Mouse (Mus musculus) heart, adult 9 months (tissue): ENCODE data around the gene Tdo2.

ENCODE experiments used
- DNase-seq, 2 experiments: peaks; one replicate each; pipeline ENCODE4 v3.0.0; 2022; ENCODE audit warnings: low spot score in 2 of 2

The Tdo2 gene

DNA sequence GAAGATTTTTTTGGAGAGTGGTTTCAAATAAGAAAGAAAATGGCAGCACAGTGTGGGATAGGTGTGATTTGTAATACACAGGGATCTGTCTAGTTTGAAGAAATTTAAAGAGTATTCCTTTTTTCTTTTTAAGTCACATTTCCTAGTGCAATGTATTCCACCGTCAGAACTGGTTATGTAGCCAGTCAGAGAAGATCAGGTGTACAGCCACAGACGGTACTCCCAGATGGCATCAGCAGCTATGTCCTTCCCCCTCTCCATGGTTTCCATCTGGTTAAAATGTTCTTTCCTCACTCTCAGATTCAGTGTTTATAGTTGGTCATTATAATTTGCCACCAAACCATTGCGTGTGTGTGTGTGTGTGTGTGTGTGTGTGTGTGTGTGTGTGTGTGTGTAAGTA, 32.9 kb downstream of the Tdo2 start:
- no peak for DNase-seq

DNA sequence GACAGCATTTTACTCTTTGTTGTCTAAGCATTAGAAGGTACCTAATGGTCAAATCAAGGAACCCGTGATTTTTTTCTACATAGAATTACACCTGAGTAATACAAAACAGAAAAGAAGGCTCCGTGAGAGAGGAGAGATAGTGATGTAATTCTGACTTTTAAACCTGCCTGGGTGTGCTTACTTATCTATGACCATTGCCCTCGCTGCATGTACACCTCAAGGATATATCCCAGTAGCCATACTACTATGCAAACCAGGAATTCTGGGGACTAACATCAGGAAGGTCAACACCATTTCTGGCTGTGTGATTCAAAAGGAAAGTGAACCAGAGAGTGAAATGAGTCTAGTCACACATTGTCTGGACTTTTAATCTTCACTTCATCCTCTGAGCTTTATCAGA, 33.7 kb downstream of the Tdo2 start:
- DNase-seq = no peak

DNA sequence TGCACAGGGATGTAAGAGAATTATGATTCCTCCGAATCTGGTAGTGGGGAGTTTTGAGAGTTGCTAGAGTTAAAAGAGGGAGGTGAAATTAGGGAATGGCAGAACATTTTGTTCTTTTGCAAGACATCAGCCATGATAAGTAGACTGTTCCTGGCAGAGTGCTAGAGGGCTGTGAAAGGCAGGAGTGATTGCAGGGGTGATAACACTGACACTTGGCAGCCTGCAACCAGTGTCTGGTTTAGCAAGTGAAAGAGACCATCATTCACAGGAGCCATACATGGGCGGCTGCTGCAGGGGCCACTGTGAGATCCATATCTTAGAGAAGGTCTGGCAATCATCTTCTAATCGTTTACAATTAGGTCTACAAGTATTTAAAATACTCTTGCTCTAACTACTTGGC, 37.1 kb downstream of the Tdo2 start:
- DNase-seq = peak in 1 of 2 experiments; percentile 10

DNA sequence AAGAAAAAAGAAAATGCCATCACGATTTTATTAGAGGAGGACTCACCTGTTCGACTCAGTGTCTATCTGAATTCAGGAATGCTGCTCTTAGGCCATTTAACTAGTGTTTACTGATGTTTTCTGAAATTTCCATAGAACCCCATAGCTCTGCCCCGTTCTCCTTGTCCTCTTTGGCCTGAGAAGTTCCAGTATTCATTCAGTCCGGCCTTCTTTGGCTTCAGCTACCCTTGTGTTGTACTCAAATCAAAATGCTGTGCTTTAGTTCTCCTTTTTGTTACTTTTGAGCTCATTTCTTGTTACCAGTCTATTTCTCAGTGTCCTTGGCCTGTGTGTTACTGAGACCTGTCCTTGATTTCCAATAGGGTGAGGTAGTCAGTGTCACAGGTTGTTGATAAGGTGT, 42.7 kb downstream of the Tdo2 start:
- no peak for DNase-seq

DNA sequence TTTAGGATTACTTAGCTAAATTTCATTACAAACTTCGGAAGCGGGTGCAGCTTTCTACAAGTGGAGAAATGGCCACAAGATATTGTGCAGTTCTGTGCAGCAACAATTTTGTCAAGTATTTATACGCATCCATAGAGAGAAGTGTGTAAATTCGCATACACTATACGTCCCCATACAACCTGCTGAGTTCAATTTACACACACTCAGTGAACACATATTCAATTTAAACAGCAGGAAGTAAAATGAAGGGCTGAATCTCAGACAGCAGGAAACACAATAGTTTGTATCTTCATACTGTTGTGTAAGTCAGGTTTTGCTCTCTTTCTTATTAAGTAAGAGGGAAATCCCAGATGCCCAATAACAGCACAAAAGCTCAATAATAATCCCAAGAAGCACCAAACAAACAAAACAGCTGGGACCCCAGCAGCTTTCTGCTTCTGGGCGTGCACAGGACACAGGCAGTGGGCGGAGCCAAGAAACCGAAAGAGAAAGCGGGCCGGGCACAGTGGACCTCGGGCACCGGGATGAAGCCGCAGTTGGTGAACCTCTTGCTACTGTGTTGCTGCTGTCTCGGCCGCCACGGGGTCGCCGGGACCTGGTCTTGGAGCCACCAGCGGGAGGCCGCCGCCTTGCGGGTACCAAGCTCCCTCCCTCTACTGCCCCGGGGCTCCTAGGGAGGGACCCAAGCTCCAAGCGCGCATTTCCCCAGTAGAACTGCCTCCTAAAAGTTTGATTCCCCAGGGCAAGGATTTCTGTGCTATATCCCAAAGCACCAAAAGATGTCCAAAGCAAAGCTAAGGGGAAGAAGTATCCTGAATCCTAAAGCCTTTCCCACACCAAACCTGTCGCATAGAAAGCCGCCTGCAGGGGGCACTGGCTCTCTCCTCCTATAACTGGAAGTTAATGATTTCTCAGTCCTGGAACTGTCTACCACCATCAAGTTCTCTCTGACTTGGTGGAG, 43.6 kb downstream of the Tdo2 start, which contains the start of gene Ctso:
TSS of gene Ctso (plus strand) at position 461 of the 961 bp plus-strand sequence.
- peak; percentile 88 to 91 for DNase-seq

DNA sequence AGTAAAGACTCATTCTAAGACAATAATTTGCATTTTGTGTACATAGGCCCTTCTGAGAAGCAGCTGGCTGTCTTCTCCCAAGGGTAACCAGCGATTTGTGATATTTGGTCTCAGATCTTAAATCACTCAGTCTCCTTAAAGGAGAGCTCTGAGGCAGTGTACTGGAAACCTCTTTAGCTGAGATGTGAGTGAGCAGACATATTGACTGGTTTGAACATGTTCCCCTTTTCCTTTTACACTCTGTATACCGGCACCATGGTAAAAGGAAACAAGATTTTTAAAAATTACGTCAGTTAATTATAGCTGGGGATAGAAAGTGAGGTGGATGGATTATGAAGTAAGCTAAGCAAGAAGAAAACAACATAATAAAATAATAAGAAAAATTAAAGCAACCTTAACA, 44.3 kb downstream of the Tdo2 start:
- DNase-seq = no peak

DNA sequence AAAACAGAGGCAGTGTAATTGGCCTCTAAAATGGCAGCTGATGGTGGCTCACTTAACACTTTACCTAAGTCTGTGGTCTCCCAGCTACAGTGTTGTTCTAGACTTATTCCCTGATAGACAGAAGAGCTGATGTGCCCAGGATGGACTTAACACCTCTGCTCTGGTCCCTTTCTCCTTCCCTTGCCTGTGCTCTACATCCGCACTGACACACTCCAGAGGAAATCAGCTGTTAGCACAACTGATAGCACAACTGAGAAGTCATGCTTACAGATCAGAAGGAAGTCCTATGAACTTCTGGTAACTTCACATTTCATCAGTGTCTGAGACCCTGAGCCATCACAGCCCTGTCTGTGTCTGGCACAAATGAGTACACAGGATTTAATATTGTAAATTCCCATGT, 46.9 kb downstream of the Tdo2 start:
- no peak for DNase-seq

DNA sequence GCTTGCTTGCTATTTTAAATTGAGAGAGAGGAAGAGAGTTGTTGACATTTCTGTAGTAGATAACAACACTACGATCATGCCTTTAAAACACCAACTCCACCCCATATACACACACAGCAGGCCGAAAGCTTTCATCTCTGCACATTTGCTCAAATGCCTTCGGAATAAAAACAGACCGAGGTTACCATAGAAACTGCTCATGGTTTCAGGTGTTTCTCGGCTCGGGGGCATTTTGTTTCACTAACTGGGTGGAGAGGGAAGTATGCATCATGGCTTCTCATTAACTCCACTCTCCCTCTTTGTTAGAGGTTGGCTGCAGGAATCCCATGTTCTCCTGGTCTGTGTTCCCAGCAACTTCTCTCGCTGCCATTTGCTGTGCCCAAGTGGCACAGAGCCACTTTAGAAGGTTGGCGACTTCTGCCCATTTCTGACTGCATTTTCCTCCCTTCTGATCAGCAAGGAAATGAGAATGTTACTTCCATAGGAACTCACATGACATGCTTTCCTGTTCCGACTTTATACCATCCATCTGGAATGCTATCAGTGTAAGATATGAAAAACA, 49.2 kb downstream of the Tdo2 start:
- no peak for DNase-seq

DNA sequence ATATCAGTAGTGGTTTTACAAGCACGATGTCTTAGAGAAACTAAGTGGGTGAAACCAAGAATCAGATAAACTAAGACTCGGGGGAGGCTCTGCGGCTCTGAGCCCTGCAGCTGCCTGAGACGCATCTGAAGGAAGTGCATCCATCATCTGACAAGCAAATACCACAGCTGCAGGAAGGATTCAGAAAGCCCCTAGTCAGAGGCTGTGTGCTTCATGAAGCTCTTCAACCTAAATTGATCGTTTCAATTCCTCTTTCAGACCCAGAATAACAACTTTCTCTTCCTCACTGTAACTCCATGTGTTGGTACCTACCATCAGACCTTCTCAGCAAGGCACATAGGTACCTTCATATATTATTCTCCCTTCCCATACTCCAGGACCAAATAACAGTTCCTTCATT, 50.1 kb downstream of the Tdo2 start:
- peak in 1 of 2 experiments; percentile 26 for DNase-seq

DNA sequence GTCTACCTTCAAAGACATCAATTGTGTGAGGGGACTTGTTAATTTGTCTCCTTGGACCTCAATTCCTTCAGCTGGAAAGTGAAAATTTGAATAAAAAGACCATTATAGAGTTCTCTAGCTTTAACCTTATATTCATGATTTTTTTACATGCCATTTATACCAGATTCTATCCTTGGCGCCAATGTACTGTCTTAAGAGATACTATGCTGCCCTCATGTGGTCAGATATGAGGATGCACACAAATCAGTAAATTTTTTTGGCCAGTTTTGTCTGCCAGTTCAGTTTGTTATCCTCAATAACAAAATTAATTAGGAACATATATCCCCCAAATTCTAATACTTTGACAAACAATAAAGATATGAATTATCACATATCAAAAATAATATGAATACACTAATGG, 51.1 kb downstream of the Tdo2 start:
- peak in 1 of 2 experiments; percentile 34 for DNase-seq

DNA sequence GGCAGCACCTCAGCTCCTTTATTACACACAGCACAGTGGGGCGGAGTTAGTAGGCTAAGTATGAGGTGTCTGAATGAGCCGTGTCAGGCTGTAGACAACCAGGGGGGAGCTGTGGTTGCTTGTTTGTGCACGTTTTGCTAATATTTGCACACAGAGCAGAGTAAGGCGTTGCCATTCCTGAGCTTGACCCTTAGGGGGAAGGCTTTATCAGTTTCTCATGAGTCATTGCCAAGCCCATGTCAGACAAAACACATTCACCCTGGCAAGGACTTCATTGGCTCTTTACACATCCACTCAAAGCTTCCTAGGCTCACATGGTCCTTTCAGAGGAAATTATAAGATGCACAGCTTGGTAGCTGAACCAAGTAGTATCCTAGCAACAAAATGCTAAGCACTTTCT, 53.1 kb downstream of the Tdo2 start:
- peak; percentile 10 to 17 for DNase-seq

DNA sequence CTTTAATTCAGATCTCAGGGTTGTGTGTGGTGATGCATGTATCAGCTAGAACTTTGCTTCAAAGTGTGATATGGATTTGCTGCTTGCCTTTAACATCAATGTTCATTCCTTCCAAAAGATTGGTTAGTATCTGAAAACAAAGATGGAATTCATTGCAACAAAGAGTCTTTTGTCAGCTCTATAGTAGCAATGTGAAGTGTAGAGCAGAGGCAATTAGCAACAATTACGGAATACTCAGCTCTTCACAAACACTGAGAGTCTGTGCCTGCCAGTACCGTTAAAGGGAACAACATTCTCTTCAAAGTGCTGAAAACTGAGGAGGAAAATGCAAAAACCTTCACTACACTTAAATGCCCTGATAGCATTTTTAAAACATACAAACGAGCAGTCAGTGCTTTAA, 56.3 kb downstream of the Tdo2 start:
- DNase-seq = no peak

DNA sequence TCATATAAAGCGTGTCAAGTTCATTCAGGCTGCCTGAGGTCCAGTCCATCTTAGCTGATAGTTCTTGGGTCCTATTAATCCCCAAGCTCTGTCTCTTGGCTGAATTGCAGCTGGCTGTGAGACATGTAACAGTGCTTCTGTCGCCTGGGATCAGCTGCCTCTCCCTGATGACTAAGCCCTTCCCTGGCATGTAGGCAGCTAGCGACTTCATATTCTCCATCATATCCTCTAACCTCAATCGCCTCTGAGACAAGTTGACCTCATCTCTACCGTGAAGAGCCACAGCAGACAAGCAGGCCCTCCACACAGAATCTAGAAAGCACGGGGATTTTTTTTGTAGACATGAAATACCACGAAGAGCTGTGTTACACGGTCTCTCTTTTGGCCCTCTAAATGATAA, 57.8 kb downstream of the Tdo2 start:
- DNase-seq = peak; percentile 14 to 17

DNA sequence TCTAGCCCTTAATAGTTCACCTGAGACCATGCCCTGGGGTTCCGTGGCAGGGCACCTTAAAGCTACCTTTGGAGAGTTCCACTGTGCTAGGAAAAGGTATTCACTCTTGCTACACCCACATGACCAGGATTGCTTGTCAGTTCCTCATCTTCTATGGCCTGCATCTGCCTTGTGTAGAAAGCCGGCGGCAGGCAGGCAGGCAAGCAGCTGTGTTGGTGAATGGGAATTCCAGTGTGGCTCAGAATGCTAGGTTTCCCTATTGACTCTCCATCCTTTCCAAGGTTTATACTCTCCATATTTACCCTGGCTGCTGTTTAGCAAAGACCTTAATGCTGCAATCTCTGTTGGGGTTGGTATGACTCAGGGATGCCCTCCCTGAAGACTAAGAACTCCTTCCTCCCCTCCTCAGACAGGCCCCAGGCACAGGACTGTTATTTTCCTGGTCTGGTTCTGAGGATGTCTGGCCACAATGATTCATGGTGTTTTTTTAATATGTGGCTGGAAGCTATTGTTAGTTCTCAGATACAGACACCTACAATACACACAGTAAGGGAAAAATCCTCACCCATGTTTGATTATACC, 58.6 kb downstream of the Tdo2 start:
- no peak for DNase-seq

DNA sequence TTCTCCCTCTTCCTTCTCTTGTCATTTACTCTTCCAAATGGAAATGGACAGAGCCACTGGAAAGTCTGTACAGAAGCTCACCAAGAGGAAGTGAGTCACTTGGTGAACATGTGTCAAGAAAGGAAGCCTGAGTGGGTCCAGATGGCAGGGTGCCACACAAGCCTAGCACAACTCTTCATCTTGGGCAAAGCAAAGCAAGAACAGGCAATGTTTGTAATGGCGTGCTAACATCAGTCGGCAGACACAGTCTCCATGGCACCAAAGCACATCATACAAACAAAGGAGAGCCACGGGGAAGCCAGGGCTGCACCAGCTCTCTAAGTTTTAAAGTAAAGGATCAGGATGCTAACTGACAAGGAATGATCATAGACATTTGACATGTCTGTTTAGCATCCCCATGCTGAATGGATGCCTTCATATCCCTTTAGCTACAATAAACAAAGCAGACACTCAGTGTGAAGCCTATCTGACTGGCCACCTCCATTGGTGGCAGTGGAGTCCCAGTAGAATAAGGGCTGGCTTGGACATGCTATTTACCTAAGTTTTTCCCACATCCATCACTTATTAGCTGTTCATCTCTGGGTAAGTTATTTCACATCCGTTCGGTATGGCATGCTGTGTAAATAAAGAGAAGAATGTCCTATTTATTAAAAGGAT, 59.8 kb downstream of the Tdo2 start:
- peak; percentile 31 to 48 for DNase-seq

DNA sequence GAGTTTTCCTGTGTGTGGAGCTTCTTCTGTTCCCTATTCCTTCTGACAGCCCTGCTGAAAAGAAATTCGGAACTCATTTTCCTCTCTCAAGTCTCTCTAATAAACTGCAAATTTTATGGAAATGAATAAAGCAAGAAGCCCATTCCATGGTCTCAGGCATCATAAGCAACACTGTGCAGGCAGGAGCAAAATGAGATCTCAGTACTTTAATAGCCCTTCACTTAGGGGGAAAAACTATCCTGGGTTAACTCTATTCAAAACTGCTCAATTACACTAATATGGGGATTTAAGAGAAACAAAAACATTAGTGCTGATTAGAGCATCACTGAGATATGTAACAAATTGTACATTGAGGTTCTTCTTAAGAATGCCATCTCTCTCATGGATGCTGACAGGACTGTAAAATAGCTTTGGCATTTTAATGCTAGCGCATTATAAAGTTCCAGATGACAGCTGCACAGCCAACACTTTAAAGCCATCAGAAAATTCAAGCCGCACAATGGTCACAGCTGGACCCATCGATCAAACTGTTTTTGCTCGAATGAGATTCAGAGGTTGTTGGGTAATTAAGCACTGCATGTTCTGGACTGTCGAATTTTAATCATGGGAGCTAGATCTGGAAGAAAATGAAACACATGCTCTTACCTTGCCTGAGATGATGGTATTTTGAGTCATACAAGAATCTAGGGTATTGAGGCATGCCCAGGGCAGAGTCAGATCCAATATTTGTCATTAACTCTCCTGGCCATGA, 65.5 kb downstream of the Tdo2 start:
- no peak for DNase-seq
